Mouse (Mus musculus): ENCODE measurements around the gene Map3k7. TPM values are rescaled to one million over a fixed set of nuclear protein-coding genes. Genes with fewer than 3 reads are reported as not detected.

The Map3k7 gene
- polyA plus RNA-seq (2016; fragmentation: Nextera tagmentation; extraction: Ambion mirVana) = 45.3 and 53.2 TPM in 2 replicates

- Histone ChIP-seq H3K9ac (peak within 1 kb of the TSS; percentile 83), H3K4me2 (replicated peaks) (peak within 1 kb of the TSS; percentile 74), H3K36me3 (no peaks in the 10 kb centered on the region), H3K27ac (peak within 1 kb of the TSS; percentile 98), H3K4me1 (peaks cover 13% of the 10 kb centered on the region), H3K27me3 (no peaks in the 10 kb centered on the region), H3K9me3 (no peaks in the 10 kb centered on the region), H3K4me3 (peak within 1 kb of the TSS; percentile 80)
- ATAC-seq (ENCODE audit: insufficient number of reproducible peaks, insufficient read depth, low FRiP score, low TSS enrichment) = peak; percentile 95
- WGBS = under 1% methylated on average over 88 of the region's 88 CpGs
Measured at GRCm38 (mm10) chr4:31963354-31964193, at the start of gene Map3k7. Gene Map3k7 (plus strand): TSS chr4:31964097.

GRCm38 (mm10) chr4:31915114-31915513 lies 48.8 kb upstream of the Map3k7 start:
- WGBS = 62% methylated on average over 11 of the region's 11 CpGs

GRCm38 (mm10) chr4:31918717-31919116 lies 45.2 kb upstream of the Map3k7 start:
- no peak for ATAC-seq (ENCODE audit: insufficient number of reproducible peaks, insufficient read depth, low FRiP score, low TSS enrichment)

More at GRCm38 (mm10) chr4:31915114-31915513, 48.8 kb upstream of the Map3k7 start:
- Histone ChIP-seq H3K9me3 (no peaks in the 10 kb centered on the region), H3K36me3 (no peaks in the 10 kb centered on the region), H3K4me1 (no peaks in the 10 kb centered on the region), H3K9ac (no peak overlapping the region), H3K27ac (no peak overlapping the region), H3K4me3 (no peak overlapping the region), H3K27me3 (no peaks in the 10 kb centered on the region), H3K4me2 (replicated peaks) (no peak overlapping the region)
- ATAC-seq (ENCODE audit: insufficient number of reproducible peaks, insufficient read depth, low FRiP score, low TSS enrichment) = no peak

GRCm38 (mm10) chr4:31922215-31922614 lies 41.7 kb upstream of the Map3k7 start:
- no peak overlapping the region for H3K4me2 ChIP-seq (replicated peaks)
- no peaks in the 10 kb centered on the region for H3K36me3 ChIP-seq
- no peak overlapping the region for H3K27ac ChIP-seq
- H3K4me1 ChIP-seq = peaks cover 2% of the 10 kb centered on the region; the same call in 1 of the 2 replicates
- H3K4me3 ChIP-seq = no peak overlapping the region
- ATAC-seq (ENCODE audit: insufficient number of reproducible peaks, insufficient read depth, low FRiP score, low TSS enrichment) = no peak
- H3K27me3 ChIP-seq = no peaks in the 10 kb centered on the region
- H3K9me3 ChIP-seq = no peaks in the 10 kb centered on the region
- no peak overlapping the region for H3K9ac ChIP-seq
- WGBS = 59% methylated on average over 7 of the region's 7 CpGs

More at GRCm38 (mm10) chr4:31918717-31919116, 45.2 kb upstream of the Map3k7 start:
- H3K9me3 ChIP-seq = no peaks in the 10 kb centered on the region
- H3K4me1 ChIP-seq = no peaks in the 10 kb centered on the region; the same call in 1 of the 2 replicates
- no peak overlapping the region for H3K4me2 ChIP-seq (replicated peaks)
- whole genome bisulfite sequencing = 88% methylated on average over 5 of the region's 5 CpGs
- H3K27ac ChIP-seq = no peak overlapping the region
- H3K36me3 ChIP-seq = no peaks in the 10 kb centered on the region
- H3K4me3 ChIP-seq = no peak overlapping the region
- H3K9ac ChIP-seq = no peak overlapping the region
- H3K27me3 ChIP-seq = no peaks in the 10 kb centered on the region

GRCm38 (mm10) chr4:31923437-31923836 lies 40.5 kb upstream of the Map3k7 start:
- 47% methylated on average over 8 of the region's 8 CpGs for WGBS
- no peak overlapping the region for H3K9ac ChIP-seq
- ATAC-seq (ENCODE audit: insufficient number of reproducible peaks, insufficient read depth, low FRiP score, low TSS enrichment) = no peak
- no peaks in the 10 kb centered on the region for H3K36me3 ChIP-seq
- no peaks in the 10 kb centered on the region for H3K9me3 ChIP-seq
- H3K4me1 ChIP-seq = peaks cover 2% of the 10 kb centered on the region; the same call in 1 of the 2 replicates
- no peak overlapping the region for H3K4me2 ChIP-seq (replicated peaks)
- H3K4me3 ChIP-seq = no peak overlapping the region
- no peaks in the 10 kb centered on the region for H3K27me3 ChIP-seq
- no peak overlapping the region for H3K27ac ChIP-seq

- Histone ChIP-seq H3K9me3 (no peaks in the 10 kb centered on the region), H3K4me1 (peaks cover 2% of the 10 kb centered on the region; the same call in 1 of the 2 replicates), H3K27ac (no peak overlapping the region), H3K9ac (no peak overlapping the region), H3K4me2 (replicated peaks) (no peak overlapping the region), H3K4me3 (no peak overlapping the region), H3K27me3 (no peaks in the 10 kb centered on the region), H3K36me3 (no peaks in the 10 kb centered on the region)
- WGBS = 37% methylated on average over 14 of the region's 14 CpGs
- ATAC-seq (ENCODE audit: insufficient number of reproducible peaks, insufficient read depth, low FRiP score, low TSS enrichment) = no peak
Measured at GRCm38 (mm10) chr4:31924301-31925185, 39.4 kb upstream of the Map3k7 start.

GRCm38 (mm10) chr4:31933171-31933570 lies 30.7 kb upstream of the Map3k7 start:
- no peak overlapping the region for H3K4me3 ChIP-seq
- no peaks in the 10 kb centered on the region for H3K9me3 ChIP-seq
- no peak overlapping the region for H3K27ac ChIP-seq
- WGBS = 53% methylated on average over 3 of the region's 3 CpGs
- H3K4me2 ChIP-seq (replicated peaks) = no peak overlapping the region
- no peak for ATAC-seq (ENCODE audit: insufficient number of reproducible peaks, insufficient read depth, low FRiP score, low TSS enrichment)
- no peak overlapping the region for H3K9ac ChIP-seq
- 0 out of 2 replicates have a peak, but pooled peaks cover 2% of the 10 kb centered on the region for H3K4me1 ChIP-seq
- H3K27me3 ChIP-seq = no peaks in the 10 kb centered on the region
- no peaks in the 10 kb centered on the region for H3K36me3 ChIP-seq

- ATAC-seq (ENCODE audit: insufficient number of reproducible peaks, insufficient read depth, low FRiP score, low TSS enrichment) = no peak
- no peaks in the 10 kb centered on the region for H3K27me3 ChIP-seq
- H3K27ac ChIP-seq = no peak overlapping the region
- no peaks in the 10 kb centered on the region for H3K9me3 ChIP-seq
- no peak overlapping the region for H3K9ac ChIP-seq
- 0 out of 2 replicates have a peak, but pooled peaks cover 2% of the 10 kb centered on the region for H3K4me1 ChIP-seq
- no peak overlapping the region for H3K4me2 ChIP-seq (replicated peaks)
- no peak overlapping the region for H3K4me3 ChIP-seq
- H3K36me3 ChIP-seq = no peaks in the 10 kb centered on the region
- 70% methylated on average over 3 of the region's 3 CpGs for WGBS
Measured at GRCm38 (mm10) chr4:31935831-31936306, 28.0 kb upstream of the Map3k7 start.

GRCm38 (mm10) chr4:31936358-31936757 lies 27.5 kb upstream of the Map3k7 start:
- H3K27ac ChIP-seq = no peak overlapping the region
- no peak overlapping the region for H3K4me3 ChIP-seq
- no peaks in the 10 kb centered on the region for H3K27me3 ChIP-seq
- 0 out of 2 replicates have a peak, but pooled peaks cover 2% of the 10 kb centered on the region for H3K4me1 ChIP-seq
- no peak for ATAC-seq (ENCODE audit: insufficient number of reproducible peaks, insufficient read depth, low FRiP score, low TSS enrichment)
- 13% methylated on average over 8 of the region's 8 CpGs for WGBS
- peak overlapping the region; percentile 86; the same call in 1 of the 2 replicates for H3K4me2 ChIP-seq (replicated peaks)
- no peak overlapping the region for H3K9ac ChIP-seq
- no peaks in the 10 kb centered on the region for H3K9me3 ChIP-seq
- H3K36me3 ChIP-seq = no peaks in the 10 kb centered on the region

GRCm38 (mm10) chr4:31936911-31937375 lies 27.0 kb upstream of the Map3k7 start:
- 5% methylated on average over 15 of the region's 15 CpGs for WGBS
- Histone ChIP-seq H3K9ac (peak overlapping the region; percentile 63), H3K27ac (no peak overlapping the region), H3K9me3 (no peaks in the 10 kb centered on the region), H3K4me3 (peak overlapping the region; percentile 41), H3K36me3 (no peaks in the 10 kb centered on the region), H3K27me3 (no peaks in the 10 kb centered on the region), H3K4me2 (replicated peaks) (peak overlapping the region; percentile 86), H3K4me1 (0 out of 2 replicates have a peak, but pooled peaks cover 2% of the 10 kb centered on the region)
- ATAC-seq (ENCODE audit: insufficient number of reproducible peaks, insufficient read depth, low FRiP score, low TSS enrichment) = 0 out of 2 replicates have a peak, but pooled peaks have one; percentile 56
